Mouse (Mus musculus) mouse embryonic stem cell (cell line): ENCODE results near the gene Dusp3.

ENCODE experiments used
- in situ Hi-C, 2 experiments: fragments of 300-500 bp; cut with MboI; formaldehyde crosslinking; loops; 1 replicate in 1 of 2; 3 replicates in 1 of 2; pipeline ENCODE4 v1.14.3; 2019 to 2020; ENCODE audit warnings: low sequenced_read_pairs in 2 of 2, low pct_unique_long_range_greater_than_20kb in 1 of 2, mixed read lengths in 1 of 2; ENCODE audit not compliant: unreplicated experiment in 1 of 2

Gene Dusp3

DNA sequence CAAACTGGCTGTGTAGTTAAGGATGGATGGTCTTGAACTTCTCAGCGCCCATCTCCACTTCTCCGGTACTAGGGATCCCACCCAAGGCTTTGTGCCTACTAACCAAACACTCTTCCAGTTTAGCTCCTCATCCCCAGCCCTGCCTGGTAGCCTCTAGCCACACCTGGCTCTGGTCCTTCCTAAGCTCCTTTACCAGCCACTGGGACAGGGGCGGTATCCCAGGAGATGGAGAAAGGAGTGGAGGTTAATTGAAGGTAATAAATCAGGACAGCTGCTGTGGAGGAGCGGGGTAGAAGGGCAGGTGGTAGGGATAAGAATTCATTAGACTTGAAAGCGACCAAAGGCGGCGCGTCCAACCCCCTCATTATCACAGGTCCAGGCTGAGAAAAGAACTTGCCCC is 22.2 kb downstream of the Dusp3 start:
- in situ Hi-C loops, result loop anchor here (5.0 kb wide), 1 partner anchor 42 kb away; no protein-coding TSS in a partner anchor

GRCm38 (mm10) chr11:101963473-101964291 is 23.1 kb downstream of the Dusp3 start:
- in situ Hi-C loops, result no loop called here

DNA sequence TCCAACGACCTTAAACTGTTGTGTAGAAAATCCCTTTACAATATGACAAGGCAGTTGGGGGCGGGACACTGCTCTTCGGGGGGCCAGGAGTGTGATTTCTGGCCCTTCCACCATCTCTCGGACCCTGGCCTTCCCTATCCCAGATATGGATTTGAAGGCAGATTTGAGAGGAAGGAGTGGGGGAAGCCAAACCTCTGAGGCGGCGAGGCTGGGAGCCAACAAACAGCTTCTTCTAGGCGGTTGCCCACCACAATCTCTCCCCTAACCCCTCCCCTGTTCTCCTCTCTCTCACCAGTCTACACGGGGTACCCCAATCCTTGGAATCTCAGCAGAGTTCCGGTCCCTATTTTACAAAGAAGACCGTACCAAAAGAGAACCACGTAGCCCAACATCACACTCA is 23.8 kb downstream of the Dusp3 start:
- in situ Hi-C loops, result no loop called here

DNA sequence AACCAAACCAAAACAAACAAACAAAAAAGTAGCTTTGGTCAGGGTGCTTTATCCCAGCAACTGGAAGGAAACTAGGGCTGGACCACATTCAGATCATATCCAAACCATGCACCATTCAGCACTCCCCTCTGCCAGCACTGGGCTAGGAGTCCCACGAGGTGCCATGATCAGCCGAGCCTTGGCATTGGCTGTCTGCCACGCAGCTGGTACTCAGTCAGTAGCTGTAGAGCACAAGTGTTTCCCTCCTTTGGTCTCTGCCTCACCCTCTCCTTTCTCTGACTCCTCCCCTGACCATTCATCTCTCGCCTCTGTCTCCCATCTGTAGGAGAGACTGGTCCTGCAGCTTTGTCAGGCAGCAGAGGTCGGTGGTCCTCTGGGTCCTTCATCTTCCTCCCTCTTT is 29.3 kb downstream of the Dusp3 start:
- in situ Hi-C loops, result no loop called here

DNA sequence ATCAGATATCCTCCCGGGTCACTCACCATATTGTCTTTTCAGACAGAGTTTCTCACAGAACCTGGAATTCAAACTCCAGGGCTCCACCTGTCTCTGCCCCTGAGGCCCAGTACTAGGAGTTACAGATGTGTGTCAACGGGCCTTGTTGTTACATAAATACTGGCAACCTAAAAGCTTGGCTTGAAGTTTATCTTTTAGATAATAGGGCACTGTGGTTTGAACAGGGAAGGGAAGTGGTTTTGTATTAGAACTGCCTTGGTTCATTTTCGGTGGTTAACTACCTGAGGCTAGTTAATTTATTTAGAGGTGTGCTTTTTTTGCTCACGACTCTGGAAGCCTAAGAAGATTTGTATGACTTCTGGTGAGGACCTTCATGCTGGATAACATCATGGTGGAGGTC is 33.4 kb downstream of the Dusp3 start:
- in situ Hi-C loops, result no loop called here

DNA sequence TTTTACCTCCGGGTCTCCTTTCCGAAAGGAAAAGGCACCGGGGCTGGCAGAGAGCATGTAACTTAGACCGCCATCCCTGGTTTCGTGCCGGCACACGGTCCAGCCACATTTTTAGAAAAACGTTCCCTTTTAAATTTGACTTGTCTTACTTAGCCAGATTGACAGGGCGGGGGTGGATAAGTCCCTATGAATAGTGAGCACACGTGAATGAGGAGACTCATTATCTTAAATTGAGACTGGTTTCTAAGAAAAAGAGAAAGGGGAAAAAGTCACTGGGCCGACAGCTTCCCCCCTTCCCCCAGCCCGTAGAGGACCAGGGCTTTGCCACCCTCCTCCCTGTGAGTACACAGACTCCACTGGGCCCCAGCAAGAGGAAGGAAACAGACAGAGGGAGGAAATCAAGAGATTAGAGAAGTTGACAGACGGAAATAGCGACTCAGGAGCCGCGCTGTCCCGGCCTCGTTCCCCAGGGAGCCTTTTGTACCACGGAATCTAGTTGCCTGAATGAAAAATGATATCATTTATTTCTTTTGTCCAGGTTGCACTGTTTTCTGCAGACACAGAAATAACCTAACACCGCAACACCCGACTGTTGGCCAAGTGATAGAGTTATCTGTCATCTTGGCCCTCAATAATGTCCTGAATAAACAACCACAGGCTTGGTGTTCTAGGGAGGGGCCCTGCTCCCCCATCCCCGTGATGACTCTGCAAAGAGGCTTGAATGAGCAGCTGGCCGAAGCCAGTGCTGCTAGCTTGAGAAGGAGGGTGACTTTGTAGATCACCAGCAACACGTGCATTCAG is 34.1 kb downstream of the Dusp3 start:
- in situ Hi-C loops, result no loop called here

GRCm38 (mm10) chr11:101950021-101950420 is 36.8 kb downstream of the Dusp3 start:
- in situ Hi-C loops, result no loop called here

- in situ Hi-C loops, result no loop called here
Observed at GRCm38 (mm10) chr11:101946525-101946924, 40.3 kb downstream of the Dusp3 start.

DNA sequence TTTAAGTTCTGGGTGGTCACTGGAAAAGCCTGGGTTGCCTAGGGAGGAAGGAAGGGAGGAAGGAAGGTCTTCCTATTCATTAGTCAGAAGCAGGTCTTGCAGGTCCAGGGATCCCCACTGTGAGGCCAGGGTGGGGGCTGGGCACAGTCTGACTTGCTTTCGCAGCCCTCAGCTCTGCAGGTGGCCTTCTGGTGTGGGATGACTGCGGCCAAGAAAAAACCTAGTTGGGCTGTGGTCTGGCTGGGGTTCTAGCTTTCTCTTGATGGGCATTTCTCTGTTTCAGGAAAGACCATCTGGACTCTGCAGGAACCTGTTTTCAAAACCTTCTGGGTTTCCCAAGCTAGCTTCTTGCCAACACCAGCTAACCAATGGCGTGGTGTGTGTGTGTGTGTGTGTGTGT is 43.8 kb downstream of the Dusp3 start:
- in situ Hi-C loops, result no loop called here

- in situ Hi-C loops, result no loop called here
Observed at GRCm38 (mm10) chr11:101937108-101937507, 49.7 kb downstream of the Dusp3 start.

GRCm38 (mm10) chr11:101936421-101936820 is 50.4 kb downstream of the Dusp3 start:
- in situ Hi-C loops, result no loop called here

- in situ Hi-C loops, result no loop called here
Observed at GRCm38 (mm10) chr11:101935743-101936142, 51.1 kb downstream of the Dusp3 start.

DNA sequence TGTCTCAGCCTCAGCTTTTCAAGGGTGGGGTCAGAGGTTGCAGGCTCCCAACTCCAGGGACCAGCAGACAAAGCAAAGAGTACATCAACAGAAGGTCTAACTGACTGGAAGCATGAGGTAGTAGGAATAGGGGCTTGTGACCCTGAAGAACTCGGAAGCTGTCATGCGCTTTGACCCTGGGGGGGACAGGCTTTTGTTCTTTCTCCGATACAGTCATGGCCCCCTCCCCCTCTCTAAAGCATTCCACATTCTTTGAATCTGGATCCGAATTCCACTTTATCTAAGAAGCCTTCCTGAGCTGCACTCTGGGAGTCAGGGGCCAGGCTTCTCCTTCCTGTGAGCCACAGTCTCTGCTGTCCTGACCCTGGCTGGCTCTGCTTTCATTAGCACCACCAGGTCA is 54.8 kb downstream of the Dusp3 start:
- in situ Hi-C loops, result no loop called here

- in situ Hi-C loops, result no loop called here
Observed at GRCm38 (mm10) chr11:101928030-101928762, 58.6 kb downstream of the Dusp3 start.

GRCm38 (mm10) chr11:101926951-101927589 is 59.7 kb downstream of the Dusp3 start:
- in situ Hi-C loops, result no loop called here

DNA sequence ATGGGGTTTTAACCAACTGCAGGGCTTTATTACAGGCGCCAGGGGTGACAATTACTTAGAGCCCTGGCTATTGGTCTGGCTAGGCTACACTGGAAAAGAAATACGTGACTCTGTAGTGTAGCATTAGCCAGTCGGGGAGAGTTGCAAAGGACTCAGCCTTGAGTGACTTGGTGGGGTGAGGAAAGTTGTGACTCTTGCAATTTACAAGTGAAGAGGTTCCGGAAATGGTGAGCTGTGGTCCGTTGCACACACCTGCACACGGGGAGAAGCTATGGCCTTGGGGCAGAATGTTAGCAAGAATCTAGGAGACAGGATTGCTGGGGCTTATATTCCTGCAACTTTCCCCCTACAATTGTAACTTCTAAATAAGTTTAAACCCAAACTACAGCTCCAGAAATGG is 61.2 kb downstream of the Dusp3 start:
- in situ Hi-C loops, result no loop called here

DNA sequence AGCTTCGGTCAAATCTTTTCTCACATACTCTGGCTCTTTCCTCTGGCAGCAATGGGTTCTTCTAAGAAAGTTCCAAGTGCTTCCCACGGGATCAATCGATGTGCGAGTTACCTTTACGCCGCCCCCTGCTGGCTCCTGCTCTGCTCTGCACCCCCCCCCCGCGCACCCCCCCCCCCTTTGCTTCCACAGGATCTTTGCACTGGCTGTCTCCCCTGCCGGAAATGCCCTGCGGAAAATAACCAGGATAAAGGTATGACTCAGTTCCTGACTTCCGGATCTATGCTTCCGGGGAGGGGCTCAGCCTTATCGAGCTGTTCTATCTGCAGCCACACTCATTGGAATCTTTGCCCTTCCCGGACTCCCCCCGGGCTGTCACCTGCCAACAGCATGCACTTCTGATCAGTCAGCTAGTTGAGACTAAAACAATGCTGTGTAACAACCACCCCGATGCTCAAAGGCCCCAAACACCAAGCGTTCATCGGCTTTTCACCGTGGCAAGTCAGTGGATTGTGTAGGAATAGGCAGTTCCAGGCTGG is 62.3 kb downstream of the Dusp3 start:
- in situ Hi-C loops, result loop anchor here (5.0 kb wide), 1 partner anchor 43 kb away; the partner anchor contains the start of gene Sost (in 2 of the 2)

DNA sequence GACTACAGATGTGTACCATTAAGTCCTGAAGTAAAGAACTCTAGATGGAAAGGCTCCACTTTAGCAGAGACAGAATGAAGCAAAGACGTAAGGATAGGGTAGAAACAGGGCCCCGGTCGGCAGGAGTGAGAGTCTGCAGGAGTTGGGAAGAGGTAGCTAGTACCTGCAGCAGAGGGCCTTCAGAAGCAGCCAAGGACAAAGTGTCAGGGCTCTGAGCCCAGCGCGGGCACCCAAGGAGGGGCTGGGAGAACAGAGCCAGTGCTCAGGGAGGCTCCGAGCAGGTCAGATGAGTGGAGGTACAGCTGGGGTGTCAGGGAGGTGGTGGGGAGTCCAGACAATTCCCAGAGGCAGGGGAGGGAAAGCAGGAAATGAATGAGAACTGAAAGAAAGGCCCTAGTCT is 62.8 kb downstream of the Dusp3 start:
- in situ Hi-C loops, result loop anchor here (5.0 kb wide), 1 partner anchor 43 kb away; the partner anchor contains the start of gene Sost (in 2 of the 2)
